Mouse (Mus musculus): Measurements from ENCODE around the gene Lingo3. TPM values are rescaled to one million over a fixed set of nuclear protein-coding genes. Genes with fewer than 3 reads are reported as not detected.

The Lingo3 gene
- 0.10 TPM for polyA plus RNA-seq (2021)

DNA sequence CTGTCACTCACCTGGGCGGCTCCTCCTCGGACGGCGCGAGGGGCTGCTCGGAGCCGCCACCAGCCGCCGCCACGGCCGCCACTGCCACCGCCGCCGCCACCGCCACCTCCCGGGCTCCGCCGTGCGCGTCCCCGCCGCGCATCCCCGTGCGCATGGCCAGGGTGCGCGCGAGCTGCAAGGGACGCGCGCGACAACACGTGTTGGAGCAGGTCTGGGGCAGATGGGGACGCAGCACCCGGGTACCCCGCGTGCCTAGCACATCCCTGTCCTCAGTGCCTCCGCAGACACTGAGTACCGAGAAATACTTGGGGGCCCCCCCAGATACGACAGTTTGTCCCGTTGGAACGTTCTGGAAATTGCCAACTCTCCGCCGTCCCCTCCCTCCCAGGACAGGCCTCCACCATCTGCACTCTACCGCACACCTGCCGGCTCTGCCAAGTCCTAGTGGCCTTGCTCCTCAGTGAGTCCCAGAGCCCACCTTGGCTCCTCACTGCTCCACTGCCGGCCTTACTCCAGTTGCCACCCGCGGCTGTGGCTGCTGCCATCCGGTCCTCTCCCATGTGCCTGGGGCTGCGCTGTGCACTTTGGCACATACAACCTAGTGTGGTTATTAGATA is at the start of gene Lingo3:
Gene Lingo3, minus strand, starts transcription at position 109 of the 617 bp plus-strand sequence.
- in situ Hi-C loops (cut with MboI; ENCODE audit: low pct_unique_long_range_greater_than_20kb), result no loop called here
- POLR2A ChIA-PET, result no interaction called here
- no peak for ATAC-seq
- peaks cover 27% of the 10 kb centered on the region for H3K27me3 ChIP-seq
- CTCF ChIA-PET, result interaction anchor here (1.9 kb wide), 1 partner anchor 14 kb away, joined by 5 read pairs; no protein-coding TSS in a partner anchor
- no peak for DNase-seq (ENCODE audit: low read depth, low spot score)
- no peak for TF ChIP-seq CTCF (IDR thresholded peaks at IDR 0.05)

DNA sequence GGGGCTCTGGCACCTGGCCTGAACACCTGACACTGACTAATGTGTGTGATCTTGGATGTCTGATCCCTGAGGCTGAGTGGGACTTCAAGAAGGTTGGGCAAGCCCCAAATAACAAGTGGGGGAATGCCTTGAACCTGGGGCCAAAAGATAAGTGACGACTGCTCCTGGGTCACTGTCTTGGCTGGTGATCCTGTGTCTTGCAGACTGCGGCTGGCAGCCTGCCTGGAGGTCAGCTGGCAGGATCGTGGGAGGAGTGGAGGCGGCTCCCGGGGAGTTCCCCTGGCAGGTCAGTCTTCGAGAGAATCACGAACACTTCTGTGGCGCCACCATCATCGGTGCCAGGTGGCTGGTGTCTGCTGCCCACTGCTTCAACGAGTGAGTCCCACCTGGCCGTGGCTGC is 43.3 kb upstream of the Lingo3 start:
- no peak for DNase-seq (ENCODE audit: low read depth, low spot score)
- POLR2A ChIA-PET, result interaction anchor here (1.0 kb wide), 1 partner anchor 16 kb away, joined by 3 read pairs; the partner anchor contains the start of gene Tmprss9
- ATAC-seq, result no peak
- TF ChIP-seq CTCF (IDR thresholded peaks at IDR 0.05), result no peak
- peaks cover 7% of the 10 kb centered on the region for H3K27me3 ChIP-seq
- CTCF ChIA-PET, result no interaction called here
- in situ Hi-C loops (cut with MboI; ENCODE audit: low pct_unique_long_range_greater_than_20kb), result no loop called here

DNA sequence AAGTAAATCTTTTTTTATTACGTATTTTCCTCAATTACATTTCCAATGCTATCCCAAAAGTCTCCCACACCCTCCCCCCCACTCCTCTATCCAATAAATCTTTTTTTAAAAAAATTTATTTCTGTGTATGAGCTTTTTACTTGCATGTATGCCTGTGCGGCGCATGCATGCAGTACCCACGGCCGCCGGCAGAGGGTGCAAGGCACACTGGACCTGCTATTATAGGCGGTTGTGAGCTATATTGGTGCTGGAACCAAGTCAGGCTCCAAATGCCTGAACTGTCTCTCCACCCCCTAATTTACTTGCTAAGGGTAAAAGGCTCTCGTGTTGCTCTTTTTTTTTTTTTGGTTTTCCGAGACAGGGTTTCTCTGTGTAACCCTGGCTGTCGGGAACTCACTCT is 37.5 kb upstream of the Lingo3 start:
- in situ Hi-C loops (cut with MboI; ENCODE audit: low pct_unique_long_range_greater_than_20kb), result loop anchor here (5.0 kb wide), 1 partner anchor 116 kb away; no protein-coding TSS in a partner anchor
- ChIA-PET CTCF (interaction anchor here (0.6 to 3.1 kb wide), 20 partner anchors 10 to 143 kb away, joined by 3 to 23 read pairs (median 4); partner anchors contain the start of genes Jsrp1 and Tmprss9), POLR2A (interaction anchor here (0.6 to 1.6 kb wide), 2 partner anchors 52 to 144 kb away, joined by 3 read pairs; no protein-coding TSS in a partner anchor)
- DNase-seq (ENCODE audit: low read depth, low spot score) (no peak), ATAC-seq (no peak)
- H3K27me3 ChIP-seq, result peaks cover 4% of the 10 kb centered on the region
- TF ChIP-seq CTCF (IDR thresholded peaks at IDR 0.05), result no peak

DNA sequence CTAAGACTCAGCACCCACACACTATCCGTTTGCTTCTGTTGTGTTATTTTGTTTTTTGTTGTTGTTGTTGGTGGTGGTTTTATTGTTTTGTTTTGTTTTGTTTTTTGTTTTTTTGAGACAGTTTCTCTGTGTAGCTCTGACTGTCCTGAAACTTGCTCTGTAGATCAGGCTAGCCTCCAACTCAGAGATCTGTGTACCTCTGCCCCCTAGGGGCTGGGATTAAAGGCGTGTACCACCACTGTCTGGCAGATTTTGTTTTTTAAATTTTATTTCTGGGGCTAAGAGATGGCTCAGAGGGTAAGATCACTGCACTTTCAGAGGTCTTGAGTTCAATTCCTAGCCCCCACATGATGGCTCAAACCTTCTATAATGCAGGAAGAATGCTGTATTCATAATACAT is 37.1 kb upstream of the Lingo3 start:
- CTCF ChIA-PET, result interaction anchor here (0.6 to 3.1 kb wide), 20 partner anchors 10 to 143 kb away, joined by 3 to 23 read pairs (median 4); partner anchors contain the start of genes Jsrp1 and Tmprss9
- H3K27me3 ChIP-seq, result peaks cover 4% of the 10 kb centered on the region
- no peak for ATAC-seq
- POLR2A ChIA-PET, result no interaction called here
- DNase-seq (ENCODE audit: low read depth, low spot score), result no peak
- in situ Hi-C loops (cut with MboI; ENCODE audit: low pct_unique_long_range_greater_than_20kb), result loop anchor here (5.0 kb wide), 1 partner anchor 116 kb away; no protein-coding TSS in a partner anchor
- TF ChIP-seq CTCF (IDR thresholded peaks at IDR 0.05), result no peak

DNA sequence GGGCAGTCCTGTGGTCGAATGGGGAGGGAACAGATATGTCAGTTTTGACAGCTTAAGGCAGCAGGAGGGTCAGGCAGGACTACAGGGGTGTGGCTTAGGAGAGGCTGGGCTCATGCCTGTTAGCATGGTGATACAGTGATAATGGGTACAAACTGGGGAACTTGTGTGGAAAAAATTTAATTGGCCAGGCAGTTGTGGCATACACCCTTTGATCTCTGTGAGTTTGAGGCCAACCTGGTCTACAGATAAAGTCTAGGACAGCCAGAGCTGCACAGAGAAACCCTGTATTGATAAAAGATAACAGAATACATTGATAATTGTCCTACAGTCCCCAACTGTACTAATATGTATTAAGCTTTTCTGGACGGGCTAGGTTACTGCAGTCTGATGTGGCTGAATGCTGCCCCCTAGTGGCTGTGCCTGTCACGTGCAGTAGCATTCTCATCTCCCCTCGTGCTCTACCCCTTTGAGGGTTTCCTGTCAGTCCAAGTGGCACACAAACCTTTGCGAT is 36.3 kb upstream of the Lingo3 start:
- CTCF ChIA-PET, result interaction anchor here (0.9 to 4.0 kb wide), 10 partner anchors 9 to 132 kb away, joined by 3 to 23 read pairs (median 8); partner anchors contain the start of genes Jsrp1 and Tmprss9
- no peak for TF ChIP-seq CTCF (IDR thresholded peaks at IDR 0.05)
- no peak for DNase-seq (ENCODE audit: low read depth, low spot score)
- H3K27me3 ChIP-seq, result peaks cover 4% of the 10 kb centered on the region
- ATAC-seq, result no peak
- in situ Hi-C loops (cut with MboI; ENCODE audit: low pct_unique_long_range_greater_than_20kb), result loop anchor here (5.0 kb wide), 1 partner anchor 117 kb away; no protein-coding TSS in a partner anchor
- POLR2A ChIA-PET, result no interaction called here

DNA sequence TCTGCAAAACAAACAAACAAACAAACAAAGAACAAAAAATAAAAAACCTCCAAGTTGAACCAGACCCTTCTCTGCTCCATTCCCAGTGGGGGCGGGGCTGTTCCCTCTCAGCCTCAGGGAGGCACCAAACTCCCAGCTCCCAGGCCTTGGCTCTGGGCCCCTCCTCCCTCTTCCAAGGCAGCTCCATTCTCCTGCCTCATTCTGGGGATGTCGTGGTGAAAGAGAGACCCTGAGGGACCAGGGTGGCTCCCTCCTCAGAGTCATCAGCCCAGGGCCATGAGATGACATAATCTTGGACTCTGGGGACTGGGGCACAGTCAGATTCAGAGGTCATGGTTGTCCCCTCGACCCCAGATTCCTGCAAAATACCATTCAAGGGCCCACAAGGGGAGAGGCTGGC is 32.8 kb upstream of the Lingo3 start:
- DNase-seq (ENCODE audit: low read depth, low spot score) (no peak), ATAC-seq (no peak)
- POLR2A ChIA-PET, result no interaction called here
- no peak for TF ChIP-seq CTCF (IDR thresholded peaks at IDR 0.05)
- in situ Hi-C loops (cut with MboI; ENCODE audit: low pct_unique_long_range_greater_than_20kb), result loop anchor here (5.0 kb wide), 2 partner anchors 54 to 129 kb away; no protein-coding TSS in a partner anchor
- peaks cover 13% of the 10 kb centered on the region for H3K27me3 ChIP-seq
- CTCF ChIA-PET, result interaction anchor here (1.2 to 4.0 kb wide), 3 partner anchors 18 to 129 kb away, joined by 3 to 21 read pairs (median 5); no protein-coding TSS in a partner anchor

DNA sequence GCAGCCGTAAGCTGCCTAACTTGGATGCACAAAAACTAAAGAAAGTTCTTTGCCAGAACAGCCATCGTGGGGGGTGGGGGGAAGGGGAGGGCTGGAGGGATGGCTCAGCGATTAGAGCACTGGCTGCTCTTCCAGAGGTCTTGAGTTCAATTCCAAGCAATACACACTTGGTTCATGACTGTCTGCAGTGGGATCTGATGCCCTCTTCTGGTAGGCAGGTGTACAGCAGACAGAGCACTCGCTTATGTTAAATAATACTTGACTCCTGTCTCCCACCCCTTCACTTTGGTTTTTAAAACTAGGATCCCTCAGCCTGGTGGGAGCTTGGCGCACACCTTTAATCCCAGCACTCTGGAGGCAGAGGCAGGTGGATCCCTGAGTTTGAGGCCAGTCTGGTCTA is 32.2 kb upstream of the Lingo3 start:
- in situ Hi-C loops (cut with MboI; ENCODE audit: low pct_unique_long_range_greater_than_20kb), result loop anchor here (5.0 kb wide), 2 partner anchors 54 to 129 kb away; no protein-coding TSS in a partner anchor
- TF ChIP-seq CTCF (IDR thresholded peaks at IDR 0.05), result no peak
- CTCF ChIA-PET, result interaction anchor here (0.9 to 1.9 kb wide), 3 partner anchors 17 to 119 kb away, joined by 3 to 8 read pairs (median 5); no protein-coding TSS in a partner anchor
- POLR2A ChIA-PET, result no interaction called here
- no peak for ATAC-seq
- peaks cover 16% of the 10 kb centered on the region for H3K27me3 ChIP-seq
- no peak for DNase-seq (ENCODE audit: low read depth, low spot score)

DNA sequence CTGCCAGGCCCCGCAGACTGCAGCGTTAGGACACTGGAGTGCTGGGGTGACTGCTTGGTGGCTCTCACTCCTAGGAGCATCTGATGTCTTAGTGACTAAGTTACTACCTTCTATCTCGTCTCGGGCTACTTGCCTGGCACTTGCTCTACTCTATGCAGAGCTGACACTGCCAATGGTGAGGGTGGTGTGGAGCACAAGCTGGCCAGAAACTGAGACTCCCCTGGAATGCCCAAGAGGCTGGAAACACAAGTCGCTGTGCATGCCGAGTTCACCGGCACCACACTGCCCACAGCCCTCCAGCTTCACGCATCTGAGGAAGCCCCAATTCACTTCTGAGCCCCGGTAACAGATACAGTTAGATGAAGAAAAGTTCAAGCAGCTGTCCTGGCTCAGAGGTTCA is 30.2 kb upstream of the Lingo3 start:
- TF ChIP-seq CTCF (IDR thresholded peaks at IDR 0.05), result no peak
- ChIA-PET POLR2A (no interaction called here), CTCF (interaction anchor here (0.8 to 1.9 kb wide), 4 partner anchors 9 to 120 kb away, joined by 3 to 8 read pairs (median 4); no protein-coding TSS in a partner anchor)
- in situ Hi-C loops (cut with MboI; ENCODE audit: low pct_unique_long_range_greater_than_20kb), result no loop called here
- no peak for DNase-seq (ENCODE audit: low read depth, low spot score)
- no peak for ATAC-seq
- H3K27me3 ChIP-seq, result peaks cover 16% of the 10 kb centered on the region

DNA sequence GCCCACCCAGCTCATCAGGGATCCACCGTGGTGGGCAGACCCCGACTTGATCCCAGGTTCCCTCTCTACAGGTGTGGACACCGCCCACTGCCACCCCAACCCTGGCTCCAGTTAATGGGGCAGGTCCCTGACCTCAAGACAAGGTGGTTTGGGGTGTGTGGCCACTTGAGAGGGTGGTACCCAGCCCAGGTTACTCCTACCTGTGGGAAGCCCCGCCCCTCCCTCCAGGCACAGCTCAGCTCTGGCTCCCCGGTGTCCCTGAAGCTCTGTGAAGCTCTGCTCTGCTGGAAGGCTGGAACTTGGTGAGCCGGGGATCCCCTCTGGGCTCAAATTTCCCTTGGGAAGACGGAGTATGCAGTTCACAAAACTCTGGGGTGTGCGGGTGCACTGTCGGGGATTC is 27.7 kb upstream of the Lingo3 start, which contains the start of gene Tmprss9:
Gene Tmprss9, plus strand, starts transcription at position 268 of the 400 bp plus-strand sequence.
- DNase-seq (ENCODE audit: low read depth, low spot score) (no peak), ATAC-seq (no peak)
- ChIA-PET CTCF (interaction anchor here (1.1 to 1.3 kb wide), 2 partner anchors 9 to 123 kb away, joined by 3 to 8 read pairs; no protein-coding TSS in a partner anchor), POLR2A (interaction anchor here (0.7 to 0.9 kb wide), 2 partner anchors 15 to 17 kb away, joined by 3 read pairs; partner anchors contain the start of genes Lsm7 and Sppl2b)
- in situ Hi-C loops (cut with MboI; ENCODE audit: low pct_unique_long_range_greater_than_20kb), result no loop called here
- TF ChIP-seq CTCF (IDR thresholded peaks at IDR 0.05), result no peak
- peaks cover 16% of the 10 kb centered on the region for H3K27me3 ChIP-seq

DNA sequence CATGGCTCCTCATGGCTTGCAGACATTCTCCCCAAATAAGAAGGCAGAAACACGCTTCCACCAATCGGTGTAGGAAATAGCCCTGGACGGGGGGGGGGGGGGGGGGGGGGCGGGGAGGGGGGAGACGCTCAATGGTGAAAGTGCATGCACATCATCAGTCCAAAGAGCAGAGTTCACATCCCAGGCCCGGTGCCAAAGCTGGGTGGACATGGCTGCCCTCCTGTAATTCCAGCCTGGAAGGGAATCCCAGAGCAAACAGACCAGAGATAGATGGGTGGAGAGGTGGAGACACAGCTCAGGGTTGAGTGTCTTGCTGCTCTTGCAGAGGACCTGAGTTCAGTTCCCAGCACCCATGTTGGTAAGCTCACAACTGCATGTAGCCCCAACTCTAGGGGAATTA is 27.2 kb upstream of the Lingo3 start:
- ATAC-seq (no peak), DNase-seq (ENCODE audit: low read depth, low spot score) (no peak)
- CTCF ChIA-PET, result interaction anchor here (0.7 to 1.3 kb wide), 3 partner anchors 9 to 124 kb away, joined by 3 to 8 read pairs (median 3); no protein-coding TSS in a partner anchor
- in situ Hi-C loops (cut with MboI; ENCODE audit: low pct_unique_long_range_greater_than_20kb), result no loop called here
- H3K27me3 ChIP-seq, result peaks cover 16% of the 10 kb centered on the region
- TF ChIP-seq CTCF (IDR thresholded peaks at IDR 0.05), result no peak
- POLR2A ChIA-PET, result interaction anchor here (0.7 to 0.9 kb wide), 2 partner anchors 16 kb away, joined by 3 read pairs; partner anchors contain the start of genes Lsm7 and Sppl2b
